Mouse (Mus musculus) A20 (cell line): ENCODE measurements around the gene Adam1b.

Source experiments
- DNase-seq: peaks from one replicate; pipeline ENCODE4 v3.0.0-alpha.2; 2011; ENCODE audit warnings: low read depth, low spot score

Gene Adam1b

DNA sequence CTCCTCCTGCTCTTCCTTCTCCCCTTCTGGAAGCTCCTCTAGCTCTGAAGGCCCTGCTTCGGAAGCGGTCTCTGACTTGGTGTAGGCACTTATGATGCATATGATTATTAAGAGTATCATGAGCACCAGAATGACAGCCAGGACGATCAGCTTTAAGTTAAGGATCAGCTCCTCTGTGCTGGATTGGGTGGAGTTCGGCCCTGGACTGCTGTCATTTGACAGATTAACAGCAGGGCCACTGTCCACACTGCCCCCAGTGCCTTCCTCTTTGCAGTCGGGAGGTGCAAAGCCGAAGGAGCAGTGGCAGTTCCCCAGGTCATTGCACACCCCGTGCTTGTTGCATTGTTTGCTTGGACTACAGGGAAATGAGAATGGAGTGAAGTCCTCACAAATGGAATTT lies 2.5 kb downstream of the Adam1b start:
- DNase-seq = no peak

DNA sequence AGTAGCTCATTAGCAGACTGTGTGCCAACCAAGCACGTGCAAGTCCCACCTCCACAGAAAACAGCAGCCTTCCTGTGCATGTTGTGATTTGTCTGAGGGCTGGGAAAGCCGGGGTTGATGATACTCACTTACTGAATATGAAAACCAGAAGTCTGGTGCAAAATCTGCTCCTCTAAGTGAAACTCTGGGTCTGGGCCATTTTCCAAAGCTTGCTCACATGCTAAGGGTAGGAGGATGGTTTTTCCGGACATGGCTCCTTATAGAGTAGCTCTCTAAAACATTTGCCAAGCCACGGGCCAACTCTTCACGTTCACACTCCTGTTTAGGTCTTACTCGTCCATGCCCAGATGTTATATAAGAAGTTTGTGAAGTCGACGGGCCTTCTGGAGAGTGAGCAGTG lies 9.9 kb downstream of the Adam1b start:
- no peak for DNase-seq

DNA sequence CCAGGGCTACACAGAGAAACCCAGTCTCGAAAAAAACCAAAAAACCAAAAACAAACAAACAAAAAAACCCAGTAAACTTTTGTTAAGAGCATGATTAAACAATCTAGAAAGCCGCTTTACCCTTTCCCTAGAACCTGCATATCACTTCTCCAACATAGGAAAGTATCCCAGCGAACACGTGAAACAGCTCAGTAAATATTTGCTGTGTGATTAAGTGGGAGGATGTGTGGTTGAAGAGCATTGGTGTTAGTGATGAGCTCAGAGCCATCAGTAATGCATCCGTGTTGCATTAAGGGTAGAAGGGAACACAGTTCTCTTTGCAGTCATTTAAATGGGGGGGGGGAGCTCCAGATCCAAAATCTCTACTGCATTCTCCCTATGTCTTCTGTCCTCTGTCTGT lies 18.4 kb downstream of the Adam1b start:
- no peak for DNase-seq

DNA sequence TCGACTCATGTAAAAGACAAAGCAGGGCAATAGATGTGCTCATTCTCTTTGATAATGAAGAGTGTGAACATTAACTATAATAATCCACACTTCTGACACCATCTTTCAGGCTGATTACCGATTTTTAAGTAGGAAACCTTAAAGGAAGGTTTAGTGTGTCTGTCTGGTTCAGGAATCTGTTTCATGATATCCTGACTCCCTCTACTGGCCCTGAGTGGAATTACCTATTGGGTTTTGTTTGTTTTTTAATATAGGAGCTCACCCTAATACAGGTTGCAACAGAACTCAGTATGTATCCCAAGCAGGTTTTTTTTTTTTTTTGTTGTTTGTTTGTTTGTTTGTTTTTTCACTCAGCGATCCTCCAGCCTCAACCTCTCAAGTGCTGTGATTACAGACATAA lies 25.6 kb downstream of the Adam1b start:
- DNase-seq = peak; percentile 76

DNA sequence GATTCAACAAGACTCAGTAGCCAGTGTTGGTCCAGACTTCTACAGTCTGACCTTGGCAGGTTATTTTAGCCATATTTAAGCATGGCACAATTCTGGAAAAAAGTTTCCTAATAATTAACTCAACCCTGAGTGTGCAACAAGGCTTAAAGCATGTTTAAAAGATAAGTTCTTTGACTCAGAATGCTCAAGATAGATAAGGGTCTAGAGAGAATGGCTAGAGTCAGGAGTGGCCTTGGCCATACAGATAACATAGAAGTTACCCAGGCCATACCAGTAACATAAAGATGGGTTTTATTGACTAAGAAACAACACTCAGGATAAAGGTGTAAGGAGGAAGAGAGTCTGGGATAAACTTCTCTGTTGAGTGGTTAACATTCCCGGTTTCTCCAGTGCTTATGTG lies 27.2 kb downstream of the Adam1b start:
- DNase-seq = no peak

DNA sequence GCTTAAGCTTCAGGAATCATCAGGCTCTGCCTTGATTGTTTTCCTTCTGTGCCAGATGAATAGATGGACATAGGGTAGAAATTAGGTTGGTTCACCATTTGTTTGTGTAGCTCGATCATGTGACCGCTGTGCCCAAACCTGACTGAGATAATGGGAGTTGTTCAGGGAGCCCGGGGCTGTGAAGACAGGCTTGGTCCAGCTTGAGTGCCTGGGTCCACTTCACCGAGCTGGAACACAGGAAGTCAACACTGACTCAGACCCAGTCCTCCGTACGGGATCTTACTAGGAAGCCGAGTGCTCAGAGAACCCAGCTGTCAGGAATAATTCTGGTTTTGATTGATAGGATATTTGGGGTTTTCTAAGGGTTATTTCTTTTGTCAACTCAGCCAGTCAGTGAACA lies 28.6 kb downstream of the Adam1b start:
- no peak for DNase-seq

DNA sequence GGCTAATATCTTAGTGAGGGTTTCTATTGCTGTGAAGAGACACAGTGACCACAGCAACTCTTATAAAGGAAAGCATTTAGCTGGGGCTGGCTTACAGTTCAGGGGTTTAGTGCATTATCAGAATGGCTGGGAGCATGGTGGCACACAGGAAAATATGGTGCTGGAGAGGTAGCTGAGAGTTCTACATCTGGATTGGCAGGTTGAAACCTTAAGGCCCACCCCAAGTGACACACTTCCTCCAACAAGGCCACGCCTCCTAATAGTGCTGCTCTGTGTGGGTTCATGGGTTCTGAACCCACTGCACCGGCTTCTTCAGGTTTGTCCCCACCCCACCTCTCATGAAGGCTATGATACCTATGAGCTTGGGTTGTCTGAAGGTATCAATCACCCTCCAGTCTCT lies 30.8 kb downstream of the Adam1b start:
- DNase-seq = no peak

DNA sequence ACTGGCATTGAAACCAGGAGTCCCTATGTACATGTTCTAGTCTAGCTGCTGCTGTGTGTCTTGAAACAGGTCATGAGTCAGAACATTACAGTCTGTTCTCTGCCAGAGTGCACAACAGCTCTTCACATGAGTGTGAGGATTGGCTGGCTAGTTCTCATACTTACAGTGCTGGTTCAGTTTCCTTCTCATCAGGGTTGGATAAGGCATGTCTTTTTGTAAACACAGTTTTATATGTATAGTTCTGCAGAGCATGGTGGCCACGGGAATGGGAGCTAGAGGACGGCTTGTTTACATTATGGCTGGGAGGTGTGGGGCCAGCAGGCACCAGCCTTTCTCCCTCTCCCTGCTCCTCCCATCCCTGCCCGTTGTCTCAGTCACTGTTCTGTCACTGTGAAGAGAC lies 33.7 kb downstream of the Adam1b start:
- DNase-seq = no peak

DNA sequence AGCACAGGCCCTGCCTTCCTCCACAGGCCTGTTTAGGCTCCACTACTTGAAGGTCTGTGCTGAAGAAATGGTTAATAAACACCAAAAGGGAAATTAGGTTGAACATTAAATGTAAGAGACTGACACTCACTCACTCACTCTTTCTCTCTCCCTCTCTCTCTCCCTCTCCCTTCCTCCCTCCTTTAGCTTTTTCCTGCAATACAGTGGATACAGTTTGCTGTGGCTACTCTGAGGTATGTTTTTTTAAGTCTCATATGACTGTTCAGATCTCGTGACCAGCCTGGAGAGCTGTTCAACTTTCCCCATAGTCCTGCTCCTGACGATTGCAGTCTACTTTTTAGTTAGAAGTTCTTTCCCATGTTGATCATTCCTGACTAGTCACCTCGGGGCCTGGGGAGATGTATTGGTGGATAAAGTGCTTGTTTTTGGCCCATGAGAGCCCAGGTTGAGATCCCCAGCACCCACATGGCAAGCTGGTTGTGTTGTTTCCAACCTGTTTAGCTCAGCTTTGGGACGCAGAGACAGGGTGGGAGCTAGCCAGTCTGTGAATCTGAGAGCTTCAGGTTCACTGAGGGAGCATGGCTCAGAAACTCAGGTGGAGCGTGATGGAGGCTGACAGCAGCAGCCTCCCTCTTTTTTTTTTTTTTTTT lies 39.5 kb downstream of the Adam1b start:
- DNase-seq = no peak

DNA sequence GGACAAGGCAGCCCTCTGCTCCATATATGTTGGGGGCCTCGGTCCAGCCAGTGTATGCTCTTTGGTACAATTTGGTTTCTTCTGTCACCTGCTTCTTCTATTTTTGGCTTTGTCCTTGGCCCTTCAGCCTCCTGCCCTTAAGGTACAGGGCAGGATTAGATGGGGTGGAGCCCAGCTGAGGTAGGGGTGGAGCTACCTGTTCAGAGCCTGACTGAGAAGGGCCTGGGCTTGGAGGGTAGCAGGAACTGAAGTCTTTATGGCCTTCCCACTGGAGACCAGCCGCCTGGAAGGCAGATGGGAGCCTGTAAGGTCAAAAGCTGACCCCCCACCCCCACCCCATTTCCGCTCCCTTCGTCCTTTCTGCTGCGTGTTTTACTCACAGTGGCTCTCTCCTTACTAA lies 40.3 kb downstream of the Adam1b start:
- no peak for DNase-seq

DNA sequence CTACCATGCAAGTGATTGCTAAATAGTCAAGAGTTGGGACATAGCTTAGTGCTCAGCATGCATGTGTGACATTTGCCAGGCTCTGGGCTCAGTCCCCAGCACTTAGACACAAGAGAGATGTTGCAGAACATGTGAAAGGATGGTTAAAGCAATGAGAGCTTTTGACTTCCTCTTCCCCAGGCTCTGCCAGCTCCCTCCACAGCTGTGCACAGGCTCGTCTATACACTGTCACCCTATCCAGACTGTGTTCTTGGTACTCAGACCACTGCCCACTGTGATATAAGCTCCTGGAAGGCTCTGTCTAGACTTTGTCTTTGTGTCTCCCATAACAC lies 41.1 kb downstream of the Adam1b start:
- peak; percentile 49 for DNase-seq

DNA sequence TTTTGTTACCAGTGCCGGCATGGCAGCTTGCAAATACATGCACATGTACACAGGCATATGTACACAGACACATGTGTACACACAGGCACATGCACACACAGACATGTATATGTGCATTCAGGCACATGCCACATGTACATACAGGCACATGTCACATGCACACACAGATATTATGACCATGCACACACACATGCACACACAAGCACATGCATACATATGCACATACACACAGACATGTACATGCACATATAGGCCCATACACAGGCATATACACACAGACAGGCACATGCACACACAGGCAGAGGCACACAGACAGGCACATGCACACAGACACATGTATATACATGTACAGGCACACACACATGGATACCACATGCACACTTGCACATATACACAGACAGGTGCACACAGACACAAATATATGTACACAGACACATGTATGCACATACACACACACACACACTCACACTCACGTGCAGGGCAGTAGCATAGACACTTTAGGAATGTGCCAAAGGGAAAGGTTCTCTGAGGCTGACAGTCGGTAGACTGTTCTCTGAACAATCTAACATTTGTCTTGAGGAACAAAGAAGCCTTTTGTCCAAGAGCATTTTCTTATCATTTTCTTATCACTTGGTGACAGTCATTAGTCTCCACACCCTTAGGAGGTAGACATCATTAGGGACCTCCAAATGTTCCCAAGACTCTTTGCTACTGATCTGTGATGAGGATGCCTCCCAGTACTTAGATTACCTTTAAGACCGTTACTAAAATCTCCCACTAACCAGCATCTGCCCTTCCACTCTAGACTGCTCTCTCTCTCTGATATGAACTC lies 41.7 kb downstream of the Adam1b start:
- DNase-seq = no peak

DNA sequence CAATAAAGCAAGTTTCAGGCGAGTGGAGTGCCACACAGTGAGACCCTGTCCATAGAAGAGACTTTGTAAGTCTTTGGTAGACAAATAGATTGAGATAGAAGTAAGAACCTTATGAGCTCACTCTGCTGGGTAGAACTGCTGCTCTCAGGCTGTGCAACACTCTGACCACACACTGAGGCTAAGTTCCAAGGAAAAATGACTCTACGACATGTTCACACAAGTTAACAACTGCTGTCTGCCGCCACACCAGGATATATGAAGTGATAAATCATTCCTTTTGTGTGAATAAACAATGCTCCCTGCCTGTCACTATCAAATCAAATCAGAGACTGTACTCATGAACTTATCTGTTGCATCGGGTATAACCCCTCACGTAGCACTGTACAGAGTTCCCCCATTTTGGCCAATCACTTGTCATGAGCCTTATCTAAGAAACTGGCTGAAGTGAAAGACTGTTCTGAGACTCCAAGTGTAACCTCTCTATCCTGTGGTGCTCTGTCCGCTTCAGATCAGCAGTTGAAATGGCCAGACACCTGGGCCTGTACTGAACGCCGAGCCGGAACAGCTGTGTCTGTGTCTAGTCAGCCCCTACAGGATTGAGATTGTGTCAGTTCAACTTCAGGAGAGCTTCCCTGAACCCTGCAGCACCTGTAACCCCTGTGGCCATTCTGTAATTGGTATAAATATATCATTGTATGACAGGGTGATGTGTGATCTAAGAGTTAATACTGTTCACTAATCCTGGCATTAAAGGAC lies 47.5 kb downstream of the Adam1b start:
- DNase-seq = peak; percentile 61

DNA sequence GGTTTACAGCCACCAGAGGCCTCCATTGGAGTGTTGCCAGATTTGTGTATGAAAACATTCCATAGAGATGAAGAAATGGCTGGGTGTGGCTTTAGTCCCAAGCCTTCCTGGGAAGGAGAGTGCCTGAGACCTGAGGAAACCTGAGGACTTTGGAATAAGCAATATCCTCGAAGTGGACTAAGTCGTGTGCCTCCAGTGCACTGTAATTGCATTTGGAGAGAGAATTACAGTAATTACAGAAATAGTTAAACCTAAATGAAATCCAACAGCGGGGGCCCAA lies 48.8 kb downstream of the Adam1b start:
- no peak for DNase-seq

DNA sequence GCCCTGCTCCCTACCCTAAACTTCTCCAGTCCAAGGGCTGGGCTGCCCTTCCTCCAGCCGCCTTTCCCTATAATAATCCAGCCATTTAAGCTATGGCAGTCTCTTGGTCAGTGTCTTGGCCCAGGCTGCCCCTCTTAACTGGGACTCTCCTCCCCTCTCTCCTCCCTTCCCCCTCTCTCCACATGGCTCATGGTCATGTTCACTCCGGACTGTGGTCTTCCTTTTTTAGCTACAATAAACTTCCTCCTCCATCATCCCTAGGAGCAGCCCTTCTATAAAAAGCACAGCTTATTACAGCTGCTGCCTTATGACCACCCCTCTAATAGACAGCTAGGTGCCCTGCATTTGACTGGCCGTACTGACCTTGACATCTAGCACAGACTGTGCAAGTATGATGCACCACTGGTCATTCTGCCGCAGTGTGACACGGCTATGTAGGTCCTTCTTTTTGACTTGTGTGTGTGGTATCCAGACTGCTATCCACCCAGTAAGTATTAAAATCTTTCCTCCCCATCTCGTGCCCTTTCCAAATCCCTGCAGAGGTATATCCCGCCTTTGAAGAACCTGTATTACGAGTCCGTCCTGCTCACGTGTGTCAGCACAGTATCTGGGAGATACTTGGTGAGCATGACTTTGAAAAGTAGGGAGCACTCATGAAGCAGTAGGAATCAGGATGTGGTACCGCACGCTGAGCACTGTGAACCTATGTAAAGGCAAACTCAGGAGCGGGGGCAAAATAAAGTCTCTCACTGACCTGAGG lies 49.3 kb downstream of the Adam1b start:
- DNase-seq = no peak

DNA sequence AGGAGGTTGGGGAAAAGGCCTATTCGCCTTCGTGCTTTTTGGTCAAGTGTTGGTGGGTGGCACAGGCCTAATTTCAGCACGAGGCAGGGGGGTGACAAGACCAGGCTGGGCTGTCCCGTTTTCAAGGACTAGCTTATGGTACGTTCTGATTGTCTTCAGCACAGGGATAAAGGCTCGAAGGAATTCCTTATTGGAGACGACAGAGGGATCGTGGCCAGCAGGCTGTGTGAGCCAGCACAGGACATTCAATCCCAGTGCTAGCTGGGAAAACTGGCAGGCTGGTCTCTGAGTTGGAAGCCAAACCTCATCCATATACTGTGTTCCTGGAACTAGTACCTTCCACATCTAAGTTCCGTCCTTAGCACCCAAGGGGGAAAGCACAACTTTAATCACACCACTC lies 50.3 kb downstream of the Adam1b start:
- DNase-seq = no peak

DNA sequence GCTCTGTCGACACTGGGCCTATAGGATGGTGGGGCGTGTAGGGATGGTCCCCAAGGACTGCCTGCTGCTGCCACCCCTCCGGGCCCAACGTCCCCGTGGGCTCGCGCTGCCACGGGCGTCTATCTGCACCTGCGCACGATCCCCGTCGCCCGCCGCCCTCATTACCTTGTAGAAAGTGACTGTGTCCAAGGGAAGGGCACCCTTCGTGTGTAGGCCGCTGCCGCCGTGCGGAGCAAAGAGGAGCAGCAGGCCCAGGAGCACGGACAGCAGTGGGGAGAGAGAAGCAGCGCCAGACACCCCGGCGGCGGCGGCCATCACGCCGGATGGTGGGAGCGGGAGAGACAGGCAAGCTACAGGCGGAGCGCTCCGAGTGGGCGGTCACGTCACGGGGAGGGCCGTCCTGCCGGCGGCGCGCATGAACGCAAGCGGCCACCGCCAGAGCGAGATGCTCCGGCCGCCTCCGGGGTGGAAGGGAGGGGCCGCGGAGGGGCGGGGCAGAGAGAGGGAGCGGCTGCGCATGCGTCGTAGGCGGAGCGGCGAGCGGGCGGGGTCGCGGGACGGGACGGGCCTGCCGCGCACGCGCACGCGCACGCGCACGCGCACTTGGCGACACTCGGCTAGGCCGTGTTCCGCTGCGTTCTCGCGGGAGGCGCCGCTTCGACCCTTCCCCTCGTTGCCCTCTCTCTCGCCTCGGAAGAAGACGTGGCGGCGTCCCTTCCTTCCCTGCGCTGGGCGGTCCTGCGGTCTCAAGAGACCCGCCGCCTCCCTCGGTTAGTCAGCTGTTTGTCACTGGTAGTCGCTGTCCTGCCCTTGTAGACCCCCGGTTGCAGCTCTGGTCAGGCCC lies 51.0 kb downstream of the Adam1b start, which contains the start of gene Erp29:
Gene Erp29, minus strand, starts transcription at position 481 of the 844 bp plus-strand sequence.
- DNase-seq = peak; percentile 98

DNA sequence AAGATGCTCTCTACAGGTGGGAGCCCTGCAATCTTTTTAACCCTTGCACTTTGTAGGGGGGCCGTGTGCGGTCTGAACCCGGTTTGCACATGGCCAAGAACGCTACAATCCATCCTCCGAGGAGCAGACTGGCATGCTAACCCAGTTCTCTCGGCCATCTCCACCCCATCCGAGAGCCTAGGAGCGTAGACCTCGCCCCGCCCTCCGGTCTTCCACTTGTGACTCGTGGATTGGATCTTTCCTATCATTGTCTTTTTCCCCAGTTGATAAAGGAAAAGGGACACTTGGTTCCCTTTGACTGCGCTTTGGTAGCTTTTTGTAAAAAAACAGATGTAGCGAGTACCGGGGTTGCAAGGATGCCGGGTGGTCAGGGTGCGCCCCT lies 51.6 kb downstream of the Adam1b start, which contains the start of gene Tmem116:
Gene Tmem116, plus strand, starts transcription at position 250 of the 382 bp plus-strand sequence.
- DNase-seq = no peak

DNA sequence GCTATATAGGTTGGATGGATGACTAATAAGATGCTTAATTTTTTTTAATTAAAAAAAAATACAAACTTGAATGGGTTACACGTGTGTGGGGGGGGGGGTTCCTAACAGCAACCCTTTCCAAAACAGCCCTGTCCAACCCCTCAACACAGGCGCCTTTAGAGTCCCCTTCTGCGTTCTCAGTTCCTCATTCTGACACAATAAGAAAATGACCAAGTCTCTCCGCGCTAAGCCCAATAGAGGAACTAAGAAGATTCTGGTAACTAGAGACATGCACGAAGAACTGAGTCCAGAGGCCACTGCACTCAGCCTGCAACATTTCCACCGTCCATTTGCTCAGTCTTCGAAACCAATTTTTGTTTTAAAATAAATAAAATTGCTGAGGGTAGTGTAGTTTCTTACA lies 52.0 kb downstream of the Adam1b start:
- DNase-seq = peak; percentile 93

DNA sequence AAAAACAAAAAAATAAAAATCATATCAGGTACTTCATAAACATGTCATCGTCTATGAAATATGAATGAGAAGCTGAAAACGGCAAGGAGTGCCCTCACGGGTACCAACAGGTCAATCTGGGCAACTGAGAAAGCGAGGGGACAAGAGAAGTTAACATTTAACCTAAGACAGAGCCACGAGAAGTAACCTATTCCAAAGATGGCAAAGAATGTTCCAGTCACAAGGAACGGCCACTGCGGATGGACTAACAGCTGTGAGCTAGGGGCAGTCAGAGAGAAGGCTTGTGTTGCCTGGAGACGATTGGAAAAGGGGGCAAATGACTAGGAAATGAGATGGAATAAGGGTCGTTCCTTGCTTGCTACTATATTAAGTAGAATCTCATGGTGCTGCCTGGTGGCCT lies 52.8 kb downstream of the Adam1b start:
- no peak for DNase-seq
